Comparison of ENCODE assay signal across 22 mouse cellular contexts in the genomic region with DNA sequence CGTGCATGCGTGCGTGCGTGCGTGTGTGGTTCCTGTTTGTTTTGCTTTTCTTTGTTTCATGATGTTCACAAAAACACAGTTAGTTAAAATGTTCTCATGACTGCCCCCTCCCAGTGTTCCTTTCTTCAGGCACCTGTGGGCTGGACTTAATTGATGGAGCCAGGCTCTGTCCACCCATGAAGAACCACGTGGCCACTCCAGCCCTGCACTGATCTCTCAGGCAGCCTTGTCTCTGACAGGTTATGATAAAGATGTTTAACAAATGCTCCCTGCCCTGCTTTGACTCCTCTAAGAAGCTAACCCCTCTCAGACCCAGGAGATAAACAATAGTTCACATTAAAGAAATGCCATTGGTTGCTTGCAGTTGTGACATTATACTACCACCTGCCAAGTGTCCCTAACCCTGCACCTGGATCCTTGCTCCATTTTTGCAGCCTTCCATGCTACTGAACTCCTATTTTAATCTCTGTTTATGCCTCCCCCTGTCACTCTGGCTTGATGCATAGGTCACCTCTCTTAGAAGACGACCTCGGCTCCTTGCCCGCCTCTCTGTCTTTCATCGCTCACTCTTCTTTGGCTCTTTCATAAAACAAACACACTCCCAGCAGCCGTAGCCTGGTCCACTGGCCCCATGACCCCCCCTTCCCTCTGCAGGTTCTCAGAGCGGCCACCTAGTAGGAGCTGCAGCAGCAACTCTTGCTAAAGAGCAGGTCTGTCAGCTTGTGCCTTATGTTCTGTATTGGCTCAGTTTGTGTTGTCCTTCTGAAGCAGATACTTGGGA.
DNase-seq lines count a peak whose midpoint lies in the region; ATAC-seq and TF ChIP-seq lines count a peak whose summit lies in the region.
"Had no signal": no experiment of that assay in that cellular context is flagged by ENCODE, and none has a peak within 500 bp of the region (broad histone marks: within the 10 kb centered on the region; RNA-seq: fewer than 3 reads in every experiment).

No protein-coding gene starts in this region.

- peak overlapping the region; percentile 7; the same call in 1 of the 2 replicates for H3K27ac ChIP-seq in hindbrain, embryonic 12.5 days
- no peak overlapping the region for H3K27ac ChIP-seq in hindbrain, postnatal 0 days
- H3K27ac ChIP-seq in midbrain, embryonic 11.5 days (ENCODE audit: low read depth, low read length), result no peak overlapping the region
- H3K27ac ChIP-seq in midbrain, postnatal 0 days (ENCODE audit: low read depth, low read length), result no peak overlapping the region
- H3K27ac ChIP-seq: embryonic facial prominence, embryonic 10.5 days; forebrain, embryonic 13.5 days; limb, embryonic 15.5 days; liver, embryonic 15.5 days; neural tube, embryonic 12.5 days had no signal

- no peak for TF ChIP-seq CTCF in hindbrain, postnatal 0 days (IDR thresholded peaks at IDR 0.05; ENCODE audit: low read depth)
- no peak for TF ChIP-seq CTCF in midbrain, postnatal 0 days (IDR thresholded peaks at IDR 0.05)

- no peak for ATAC-seq in hindbrain, embryonic 12.5 days (ENCODE audit: low FRiP score)
- no peak for ATAC-seq in hindbrain, postnatal 0 days
- no peak for ATAC-seq in midbrain, embryonic 11.5 days (ENCODE audit: low FRiP score)
- ATAC-seq in midbrain, postnatal 0 days (ENCODE audit: low FRiP score), result no peak
- ATAC-seq: forebrain, embryonic 13.5 days had no signal

- no peaks in the 10 kb centered on the region; the same call in 1 of the 2 replicates for H3K27me3 ChIP-seq in hindbrain, embryonic 12.5 days
- no peaks in the 10 kb centered on the region for H3K27me3 ChIP-seq in hindbrain, postnatal 0 days (ENCODE audit: insufficient read depth, low read length)
- H3K27me3 ChIP-seq in midbrain, embryonic 11.5 days (ENCODE audit: control insufficient read depth, insufficient read depth, low read length), result peaks cover 4% of the 10 kb centered on the region
- H3K27me3 ChIP-seq in midbrain, postnatal 0 days (ENCODE audit: insufficient read depth, low read length), result peaks cover 5% of the 10 kb centered on the region; the same call in 1 of the 2 replicates
- H3K27me3 ChIP-seq: CH12.LX; limb, embryonic 15.5 days; liver, embryonic 15.5 days; neural tube, embryonic 12.5 days had no signal

- H3K36me3 ChIP-seq in hindbrain, embryonic 12.5 days, result no peaks in the 10 kb centered on the region
- H3K36me3 ChIP-seq in hindbrain, postnatal 0 days (ENCODE audit: insufficient read depth, low read length), result no peaks in the 10 kb centered on the region
- no peaks in the 10 kb centered on the region for H3K36me3 ChIP-seq in midbrain, embryonic 11.5 days (ENCODE audit: control insufficient read depth, insufficient read depth, low read length)
- H3K36me3 ChIP-seq in midbrain, postnatal 0 days (ENCODE audit: insufficient read depth, low read length), result no peaks in the 10 kb centered on the region
- H3K36me3 ChIP-seq: embryonic facial prominence, embryonic 10.5 days; limb, embryonic 15.5 days; liver, embryonic 15.5 days; neural tube, embryonic 12.5 days had no signal

- peak; percentile 39 for DNase-seq in embryo, embryonic 10.5 days (ENCODE audit: low spot score)
- DNase-seq in embryo, embryonic 10 days (ENCODE audit: low spot score), result no peak
- DNase-seq in hindbrain, postnatal 0 days (ENCODE audit: low spot score), result no peak
- peak; percentile 88 for DNase-seq in midbrain, embryonic 11.5 days (ENCODE audit: low spot score, missing footprints)
- no peak for DNase-seq in midbrain, postnatal 0 days (ENCODE audit: low spot score)
- DNase-seq in layer of hippocampus, postnatal 36 days, result no peak
- DNase-seq: cerebellum, adult 11-12 months; cerebellum, postnatal 14 days; gastrocnemius, postnatal 10 days; kidney, adult 18-20 months; kidney, postnatal 14 days; lung, postnatal 14 days; thymus, adult 18-20 months; thymus, postnatal 4 days had no signal

- H3K4me3 ChIP-seq in hindbrain, embryonic 12.5 days, result no peak overlapping the region
- H3K4me3 ChIP-seq in hindbrain, postnatal 0 days (ENCODE audit: low read length), result no peak overlapping the region
- H3K4me3 ChIP-seq in midbrain, embryonic 11.5 days (ENCODE audit: low read depth, low read length), result no peak overlapping the region
- no peak overlapping the region for H3K4me3 ChIP-seq in midbrain, postnatal 0 days (ENCODE audit: low read depth, low read length)
- H3K4me3 ChIP-seq: embryonic facial prominence, embryonic 10.5 days; forebrain, embryonic 13.5 days; limb, embryonic 15.5 days; liver, embryonic 15.5 days; megakaryocyte, embryonic 14.5 days; neural tube, embryonic 12.5 days had no signal

- H3K4me1 ChIP-seq in hindbrain, embryonic 12.5 days, result peaks cover 17% of the 10 kb centered on the region
- no peaks in the 10 kb centered on the region for H3K4me1 ChIP-seq in hindbrain, postnatal 0 days (ENCODE audit: insufficient read depth, low read length)
- peaks cover 16% of the 10 kb centered on the region for H3K4me1 ChIP-seq in midbrain, embryonic 11.5 days (ENCODE audit: control insufficient read depth, insufficient read depth, low read length)
- no peaks in the 10 kb centered on the region for H3K4me1 ChIP-seq in midbrain, postnatal 0 days (ENCODE audit: insufficient read depth, low read length)
- H3K4me1 ChIP-seq: limb, embryonic 15.5 days; liver, embryonic 15.5 days; neural tube, embryonic 12.5 days had no signal

- H3K9me3 ChIP-seq in hindbrain, embryonic 12.5 days (replicated peaks), result no peaks in the 10 kb centered on the region
- no peaks in the 10 kb centered on the region for H3K9me3 ChIP-seq in hindbrain, postnatal 0 days (ENCODE audit: low read length)
- no peaks in the 10 kb centered on the region for H3K9me3 ChIP-seq in midbrain, embryonic 11.5 days (ENCODE audit: control insufficient read depth, low read length)
- H3K9me3 ChIP-seq in midbrain, postnatal 0 days (ENCODE audit: low read length), result no peaks in the 10 kb centered on the region
- H3K9me3 ChIP-seq: embryonic facial prominence, embryonic 10.5 days; forebrain, embryonic 13.5 days; limb, embryonic 15.5 days; liver, embryonic 15.5 days; neural tube, embryonic 12.5 days had no signal

- no peak overlapping the region for H3K4me2 ChIP-seq in hindbrain, embryonic 12.5 days (replicated peaks)
- no peak overlapping the region for H3K4me2 ChIP-seq in hindbrain, postnatal 0 days (ENCODE audit: low read depth, low read length)
- no peak overlapping the region for H3K4me2 ChIP-seq in midbrain, embryonic 11.5 days
- no peak overlapping the region for H3K4me2 ChIP-seq in midbrain, postnatal 0 days (ENCODE audit: low read depth, low read length, poor library complexity, severe bottlenecking)
- H3K4me2 ChIP-seq: forebrain, embryonic 13.5 days; limb, embryonic 15.5 days; liver, embryonic 15.5 days; neural tube, embryonic 12.5 days had no signal

- WGBS in hindbrain, embryonic 12.5 days, result 39% methylated on average over 12 of the region's 12 CpGs
- WGBS in hindbrain, postnatal 0 days, result 50% methylated on average over 12 of the region's 12 CpGs
- 48% methylated on average over 12 of the region's 12 CpGs for WGBS in midbrain, embryonic 11.5 days
- 52% methylated on average over 12 of the region's 12 CpGs for WGBS in midbrain, postnatal 0 days

- no peak overlapping the region for H3K9ac ChIP-seq in hindbrain, embryonic 12.5 days
- no peak overlapping the region for H3K9ac ChIP-seq in hindbrain, postnatal 0 days (replicated peaks; ENCODE audit: low read length)
- no peak overlapping the region for H3K9ac ChIP-seq in midbrain, embryonic 11.5 days (ENCODE audit: low read length)
- no peak overlapping the region for H3K9ac ChIP-seq in midbrain, postnatal 0 days (replicated peaks; ENCODE audit: low read length, poor library complexity, severe bottlenecking)
- H3K9ac ChIP-seq: forebrain, embryonic 13.5 days; limb, embryonic 15.5 days; liver, embryonic 15.5 days; neural tube, embryonic 12.5 days had no signal

Comparison
In these comparisons a context has a peak if more than half of its experiments do, and no peak if none do; other contexts are left out.
1. DNase-seq: peak in embryo, embryonic 10.5 days (single experiment) and midbrain, embryonic 11.5 days (single experiment); none in embryo, embryonic 10 days (single experiment), hindbrain, postnatal 0 days (single experiment), midbrain, postnatal 0 days (single experiment) and layer of hippocampus, postnatal 36 days (0 of 2).